Mouse (Mus musculus) limb, embryonic 12.5 days (tissue): Measurements from ENCODE around the gene Tph1. TPM values are rescaled to one million over a fixed set of nuclear protein-coding genes. Genes with fewer than 3 reads are reported as not detected.
"Not testable (repeated sequence)": the region's sequence is repeated elsewhere in the genome, so short reads cannot be mapped to it uniquely, and the experiment has no call there.

Source experiments
- ATAC-seq: fragments of 200-750 bp; cut with Nextera tagmentation; 2 replicates; pipeline ENCODE4 v1.8.0; 2017; ENCODE audit warnings: low read depth, moderate TSS enrichment; ENCODE audit not compliant: insufficient number of reproducible peaks, insufficient read depth, low FRiP score, low TSS enrichment
- H3K27ac ChIP-seq: fragments of 300-500 bp; sonication (generic); 2 replicates; pipeline ENCODE4 v1.5.1; 2016; ENCODE audit warnings: mild to moderate bottlenecking, moderate library complexity
- H3K27me3 ChIP-seq: fragments of 300-500 bp; sonication (generic); 2 replicates; pipeline ENCODE4 v1.6.1; 2016; ENCODE audit warnings: mild to moderate bottlenecking, moderate library complexity
- H3K36me3 ChIP-seq: fragments of 300-500 bp; sonication (generic); 2 replicates; pipeline ENCODE4 v1.6.1; 2016; ENCODE audit warnings: mild to moderate bottlenecking, moderate library complexity
- H3K4me1 ChIP-seq: fragments of 300-500 bp; sonication (generic); replicated peaks from 2 replicates; pipeline ENCODE4 v1.6.1; 2016
- H3K4me2 ChIP-seq: fragments of 300-500 bp; sonication (generic); 2 replicates; pipeline ENCODE4 v1.6.1; 2016; ENCODE audit warnings: mild to moderate bottlenecking, moderate library complexity
- H3K4me3 ChIP-seq: fragments of 300-500 bp; sonication (generic); replicated peaks from 2 replicates; pipeline ENCODE4 v1.5.1; 2016; ENCODE audit warnings: mild to moderate bottlenecking
- H3K9ac ChIP-seq: fragments of 300-500 bp; sonication (generic); replicated peaks from 2 replicates; pipeline ENCODE4 v1.6.1; 2016; ENCODE audit warnings: mild to moderate bottlenecking, moderate library complexity
- H3K9me3 ChIP-seq: fragments of 300-500 bp; sonication (generic); 2 replicates; pipeline ENCODE4 v1.6.1; 2016; ENCODE audit warnings: mild to moderate bottlenecking, moderate library complexity
- WGBS: fragments of 180-500 bp; shearing (Covaris S2); methylation state at CpG from one replicate; pipeline ENCODE4 v1.1.7; 2016; 5-methylcytosine and 5-hydroxymethylcytosine counted together
- polyA plus RNA-seq: library from polyadenylated mRNA; unstranded; fragments of >200 nt; fragmentation: Nextera tagmentation; extraction: Ambion mirVana; gene quantifications from 2 replicates; pipeline ENCODE4 v1.2.1, GENCODE M21; 2016

Tph1 gene
- polyA plus RNA-seq, 1 experiment from 2014 or later: not detected

DNA sequence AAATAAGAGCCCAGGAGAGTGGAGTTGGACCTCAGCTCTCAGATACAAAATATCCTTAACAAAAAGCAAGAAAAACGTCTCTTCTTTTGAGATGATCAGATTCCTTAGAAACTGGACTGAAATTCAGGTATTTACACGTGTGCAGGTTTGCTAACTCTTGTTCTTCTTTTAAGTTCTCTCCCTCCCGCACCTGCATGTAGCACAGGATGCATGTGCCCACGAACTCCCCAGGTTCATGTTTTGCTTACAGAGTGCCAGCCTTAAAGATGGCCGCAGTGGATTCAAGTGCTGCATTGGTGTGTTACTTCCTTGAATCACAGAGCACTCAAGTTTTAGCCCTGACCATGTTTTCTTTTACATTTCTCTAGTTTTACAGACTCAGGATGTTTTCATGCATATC is 14.5 kb upstream of the Tph1 start:
- Histone ChIP-seq H3K36me3 (peaks cover 42% of the 10 kb centered on the region), H3K4me2 (no peak overlapping the region), H3K9me3 (no peaks in the 10 kb centered on the region), H3K9ac (no peak overlapping the region), H3K27ac (no peak overlapping the region), H3K4me1 (no peaks in the 10 kb centered on the region), H3K27me3 (no peaks in the 10 kb centered on the region), H3K4me3 (no peak overlapping the region)
- no peak for ATAC-seq
- 87% methylated on average over 5 of the region's 5 CpGs for WGBS

DNA sequence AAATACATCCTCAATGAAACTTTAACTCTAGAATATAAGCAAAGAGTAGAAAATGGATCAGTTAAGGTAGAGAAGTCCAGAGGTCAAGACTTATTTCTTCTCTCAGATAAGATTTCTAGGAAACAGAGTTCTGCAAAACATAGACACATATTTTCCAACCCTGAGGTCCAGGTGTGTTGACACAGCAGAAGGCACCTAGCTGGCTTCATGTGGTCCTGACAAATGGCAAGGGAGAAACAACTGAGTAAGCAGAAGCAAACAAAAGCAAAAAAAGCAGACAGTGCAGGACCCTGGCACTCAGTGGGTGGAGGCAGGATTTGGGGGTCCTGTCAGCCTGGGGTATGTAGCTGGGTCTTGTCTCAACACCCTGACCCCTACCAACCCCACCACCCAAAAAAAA is 8.4 kb upstream of the Tph1 start:
- H3K36me3 ChIP-seq: no peaks in the 10 kb centered on the region
- no peaks in the 10 kb centered on the region for H3K9me3 ChIP-seq
- no peaks in the 10 kb centered on the region for H3K27me3 ChIP-seq
- H3K4me2 ChIP-seq: no peak overlapping the region
- no peaks in the 10 kb centered on the region for H3K4me1 ChIP-seq
- H3K4me3 ChIP-seq: no peak overlapping the region
- no peak for ATAC-seq
- no peak overlapping the region for H3K27ac ChIP-seq
- no peak overlapping the region for H3K9ac ChIP-seq

DNA sequence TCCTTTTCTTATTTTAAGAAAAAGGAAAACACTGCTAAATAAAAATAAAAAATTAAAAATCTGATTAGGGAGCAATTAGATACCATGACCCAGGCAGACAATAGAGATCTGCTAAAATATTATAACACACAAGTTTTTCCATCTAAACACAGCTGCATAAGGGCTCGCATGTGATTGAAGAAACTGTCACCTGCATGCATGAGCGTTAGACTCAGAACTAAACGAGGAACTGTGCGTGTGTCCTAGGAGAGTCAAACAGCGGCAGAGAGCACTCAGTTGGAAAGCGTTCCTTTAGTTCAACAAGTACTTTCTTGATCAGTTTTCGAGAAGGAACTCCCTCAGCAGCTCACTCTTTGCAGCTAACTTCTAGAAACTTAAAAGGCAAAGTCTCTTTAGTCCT is 6.7 kb upstream of the Tph1 start:
- 82% methylated on average over 7 of the region's 7 CpGs for WGBS

DNA sequence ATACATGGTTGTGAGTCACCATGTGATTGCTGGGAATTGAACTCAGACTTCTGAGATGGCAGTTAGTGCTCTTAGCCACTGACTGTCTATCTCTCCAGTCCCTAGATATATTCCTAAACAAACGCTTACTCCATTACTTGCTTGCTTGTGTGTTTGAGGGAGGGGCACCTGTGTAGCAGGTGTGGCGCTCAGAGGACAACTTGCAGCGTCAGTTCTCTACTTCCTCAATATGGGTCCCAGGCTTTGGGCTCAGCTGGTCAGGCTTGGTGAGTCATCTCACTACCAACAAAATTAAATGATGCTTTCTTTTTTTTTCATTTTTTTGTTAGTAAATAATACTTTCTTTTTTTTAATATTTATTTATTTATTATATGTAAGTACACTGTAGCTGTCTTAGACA is 6.1 kb upstream of the Tph1 start:
- ATAC-seq: no peak
- Histone ChIP-seq H3K4me2 (no peak overlapping the region), H3K27ac (no peak overlapping the region), H3K9me3 (no peaks in the 10 kb centered on the region), H3K4me3 (no peak overlapping the region), H3K36me3 (no peaks in the 10 kb centered on the region), H3K9ac (no peak overlapping the region), H3K4me1 (no peaks in the 10 kb centered on the region), H3K27me3 (no peaks in the 10 kb centered on the region)
- whole genome bisulfite sequencing: 85% methylated on average over 3 of the region's 3 CpGs

More for the DNA sequence above, 6.7 kb upstream of the Tph1 start:
- not testable (repeated sequence) for H3K27me3 ChIP-seq, ATAC-seq, H3K9ac ChIP-seq, H3K4me2 ChIP-seq, H3K36me3 ChIP-seq, H3K27ac ChIP-seq, H3K4me1 ChIP-seq, H3K4me3 ChIP-seq, H3K9me3 ChIP-seq

- Histone ChIP-seq H3K36me3 (no peaks in the 10 kb centered on the region), H3K27ac (no peak overlapping the region), H3K4me1 (no peaks in the 10 kb centered on the region; the same call in 1 of the 2 replicates), H3K4me3 (no peak overlapping the region), H3K9ac (no peak overlapping the region), H3K4me2 (no peak overlapping the region), H3K9me3 (no peaks in the 10 kb centered on the region), H3K27me3 (no peaks in the 10 kb centered on the region)
- WGBS: 71% methylated on average over 5 of the region's 5 CpGs
- no peak for ATAC-seq
These were observed 4.5 kb upstream of the Tph1 start for GRCm38 (mm10) chr7:46676808-46677360.

DNA sequence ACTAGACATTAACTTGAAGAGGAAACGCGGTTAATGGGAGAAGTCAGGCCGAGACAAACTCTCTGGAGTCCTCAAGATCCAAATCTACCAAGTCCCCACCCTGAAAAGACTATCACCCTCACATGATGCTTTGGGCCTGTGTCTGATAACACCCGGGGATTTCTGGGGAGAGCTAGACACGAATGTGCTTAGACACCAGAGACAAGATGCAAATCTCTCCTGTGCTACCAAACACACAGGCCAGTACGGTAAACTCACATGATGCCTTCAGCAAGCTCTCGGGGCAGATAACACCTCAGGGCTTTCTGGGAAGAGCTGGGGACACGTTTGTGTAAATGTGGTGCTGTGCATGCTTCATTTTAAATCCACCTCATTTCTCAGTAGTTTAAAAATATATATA is 3.5 kb upstream of the Tph1 start:
- no peaks in the 10 kb centered on the region for H3K9me3 ChIP-seq
- H3K4me3 ChIP-seq: no peak overlapping the region
- no peak for ATAC-seq
- H3K9ac ChIP-seq: no peak overlapping the region
- no peaks in the 10 kb centered on the region; the same call in 1 of the 2 replicates for H3K4me1 ChIP-seq
- H3K27me3 ChIP-seq: no peaks in the 10 kb centered on the region
- H3K36me3 ChIP-seq: no peaks in the 10 kb centered on the region
- no peak overlapping the region for H3K27ac ChIP-seq
- WGBS: 81% methylated on average over 8 of the region's 8 CpGs
- no peak overlapping the region for H3K4me2 ChIP-seq

DNA sequence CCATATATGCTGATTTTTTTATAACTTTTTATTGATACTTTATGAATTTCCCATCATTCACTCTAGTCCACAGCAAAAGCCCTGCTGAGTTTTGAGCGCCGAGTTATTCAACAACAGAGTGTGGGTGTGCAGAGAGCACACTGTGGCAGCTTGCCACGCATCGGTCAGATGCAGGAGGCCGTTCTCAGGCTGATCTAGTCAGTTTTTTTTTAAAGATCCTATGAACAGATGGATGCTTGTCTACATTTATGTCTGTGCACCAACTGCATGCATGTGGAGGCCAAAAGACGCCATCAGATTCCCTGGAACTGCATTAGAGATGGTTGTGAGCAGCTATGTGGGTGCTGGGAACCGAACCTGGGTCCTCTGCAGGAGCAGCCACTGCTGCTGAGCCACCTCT is 2.7 kb upstream of the Tph1 start:
- Histone ChIP-seq H3K4me1 (no peaks in the 10 kb centered on the region; the same call in 1 of the 2 replicates), H3K27me3 (no peaks in the 10 kb centered on the region), H3K4me2 (no peak overlapping the region), H3K9me3 (no peaks in the 10 kb centered on the region), H3K27ac (no peak overlapping the region), H3K9ac (no peak overlapping the region), H3K4me3 (no peak overlapping the region), H3K36me3 (no peaks in the 10 kb centered on the region)
- no peak for ATAC-seq
- WGBS: 89% methylated on average over 7 of the region's 7 CpGs

- Histone ChIP-seq H3K4me1 (peaks cover 7% of the 10 kb centered on the region), H3K27me3 (peaks cover 32% of the 10 kb centered on the region), H3K27ac (no peak overlapping the region), H3K4me3 (no peak overlapping the region), H3K9ac (no peak overlapping the region), H3K36me3 (no peaks in the 10 kb centered on the region), H3K4me2 (peak overlapping the region; percentile 48), H3K9me3 (no peaks in the 10 kb centered on the region)
- 1% methylated on average over 21 of the region's 21 CpGs for WGBS
- ATAC-seq: no peak
These were observed 5.1 kb downstream of the Tph1 start for GRCm38 (mm10) chr7:46667256-46667655.

- H3K9ac ChIP-seq: no peak overlapping the region
- H3K4me1 ChIP-seq: peaks cover 7% of the 10 kb centered on the region
- H3K27me3 ChIP-seq: peaks cover 32% of the 10 kb centered on the region
- 36% methylated on average over 9 of the region's 9 CpGs for WGBS
- H3K36me3 ChIP-seq: no peaks in the 10 kb centered on the region
- H3K4me2 ChIP-seq: no peak overlapping the region
- no peaks in the 10 kb centered on the region for H3K9me3 ChIP-seq
- no peak for ATAC-seq
- no peak overlapping the region for H3K27ac ChIP-seq
- H3K4me3 ChIP-seq: no peak overlapping the region
These were observed 7.1 kb downstream of the Tph1 start for GRCm38 (mm10) chr7:46665236-46665635.

- H3K9ac ChIP-seq: no peak overlapping the region
- ATAC-seq: no peak
- H3K9me3 ChIP-seq: no peaks in the 10 kb centered on the region
- no peaks in the 10 kb centered on the region for H3K36me3 ChIP-seq
- H3K4me2 ChIP-seq: no peak overlapping the region
- peaks cover 12% of the 10 kb centered on the region for H3K27me3 ChIP-seq
- H3K4me3 ChIP-seq: no peak overlapping the region
- WGBS: 57% methylated on average over 18 of the region's 18 CpGs
- H3K4me1 ChIP-seq: no peaks in the 10 kb centered on the region; the same call in 1 of the 2 replicates
- no peak overlapping the region for H3K27ac ChIP-seq
These were observed 10.7 kb downstream of the Tph1 start for GRCm38 (mm10) chr7:46661591-46662090.

GRCm38 (mm10) chr7:46652279-46652678 is 20.1 kb downstream of the Tph1 start:
- no peak for ATAC-seq
- Histone ChIP-seq H3K4me3 (no peak overlapping the region), H3K4me2 (no peak overlapping the region), H3K4me1 (no peaks in the 10 kb centered on the region), H3K36me3 (no peaks in the 10 kb centered on the region), H3K27me3 (no peaks in the 10 kb centered on the region; the same call in 1 of the 2 replicates), H3K9me3 (no peaks in the 10 kb centered on the region), H3K9ac (no peak overlapping the region), H3K27ac (no peak overlapping the region)
- 65% methylated on average over 2 of the region's 2 CpGs for WGBS

GRCm38 (mm10) chr7:46650231-46650630 is 22.1 kb downstream of the Tph1 start:
- not testable (repeated sequence) for H3K9ac ChIP-seq, H3K27ac ChIP-seq, H3K9me3 ChIP-seq, H3K27me3 ChIP-seq, H3K4me1 ChIP-seq, H3K4me3 ChIP-seq, ATAC-seq, H3K36me3 ChIP-seq, H3K4me2 ChIP-seq
- 51% methylated on average over 5 of the region's 5 CpGs for WGBS
